Mouse (Mus musculus) cerebellum, adult (tissue): ENCODE results near the gene Gnai3.

ENCODE experiments used
- ATAC-seq: cut with Nextera tagmentation; 2 replicates; pipeline ENCODE4 v1.9.2; 2017; ENCODE audit warnings: mild to moderate bottlenecking, moderate library complexity, mixed read lengths; ENCODE audit not compliant: insufficient number of reproducible peaks, low FRiP score, low TSS enrichment

Gnai3 gene

GRCm38 (mm10) chr3:108085721-108086469 lies 60.1 kb downstream of the Gnai3 start:
- peak; percentile 53 for ATAC-seq

- peak; percentile 88 for ATAC-seq
Observed at GRCm38 (mm10) chr3:108085281-108085720, 60.6 kb downstream of the Gnai3 start.

- peak; percentile 21 for ATAC-seq
Observed at GRCm38 (mm10) chr3:108084767-108085270, 61.1 kb downstream of the Gnai3 start.

GRCm38 (mm10) chr3:108083904-108084407 lies 62.0 kb downstream of the Gnai3 start:
- ATAC-seq, result no peak

GRCm38 (mm10) chr3:108083161-108083560 lies 62.8 kb downstream of the Gnai3 start:
- ATAC-seq, result no peak

GRCm38 (mm10) chr3:108082251-108082875 lies 63.6 kb downstream of the Gnai3 start:
- ATAC-seq, result no peak

GRCm38 (mm10) chr3:108081681-108082080 lies 64.3 kb downstream of the Gnai3 start:
- no peak for ATAC-seq

GRCm38 (mm10) chr3:108076836-108077235 lies 69.1 kb downstream of the Gnai3 start:
- no peak for ATAC-seq

- ATAC-seq, result no peak
Observed at GRCm38 (mm10) chr3:108072983-108073569, 72.9 kb downstream of the Gnai3 start.

- ATAC-seq, result no peak
Observed at GRCm38 (mm10) chr3:108070295-108071293, 75.4 kb downstream of the Gnai3 start.

GRCm38 (mm10) chr3:108069231-108069870 lies 76.6 kb downstream of the Gnai3 start:
- ATAC-seq, result no peak

- no peak for ATAC-seq
Observed at GRCm38 (mm10) chr3:108068826-108069225, 77.1 kb downstream of the Gnai3 start.

GRCm38 (mm10) chr3:108067370-108067934 lies 78.5 kb downstream of the Gnai3 start:
- ATAC-seq, result no peak

GRCm38 (mm10) chr3:108065551-108065950 lies 80.4 kb downstream of the Gnai3 start:
- ATAC-seq, result no peak

- no peak for ATAC-seq
Observed at GRCm38 (mm10) chr3:108064672-108065071, 81.3 kb downstream of the Gnai3 start.

- ATAC-seq, result no peak
Observed at GRCm38 (mm10) chr3:108062648-108063047, 83.3 kb downstream of the Gnai3 start.

GRCm38 (mm10) chr3:108061420-108061819 lies 84.5 kb downstream of the Gnai3 start:
- no peak for ATAC-seq
